Mouse (Mus musculus): ENCODE measurements at regions not wholly inside any gene's neighbourhood (a gene's known extent, or its start where the extent isn't known, plus 50 kb on each side); places are given as distances from the start of the nearest gene placed in this dataset.

- TF ChIP-seq POLR2A (IDR thresholded peaks at IDR 0.05; ENCODE audit: low read depth, low read length) (no peak), CTCF (IDR thresholded peaks at IDR 0.05; ENCODE audit: extremely low read depth, insufficient read length, insufficient replicate concordance, low read depth, low read length) (no peak)
These were observed 172.0 kb upstream of the Six2 start for GRCm38 (mm10) chr17:85859926-85860707.
